Mouse (Mus musculus) c-Kit-positive CD71-positive TER-119-positive erythroid progenitor cells, embryonic 14.5 days (primary cell): Measurements from ENCODE around the gene Pglyrp1.
A peak's percentile ranks its signal among the peaks of the same experiment; 100 is the strongest.

ENCODE experiments used
- DNase-seq: peaks from one replicate; pipeline ENCODE4 v3.0.0-alpha.2; 2013; ENCODE audit warnings: low spot score

Pglyrp1 gene

GRCm38 (mm10) chr7:18886963-18887362 lies 15.8 kb downstream of the Pglyrp1 start:
- no peak for DNase-seq

DNA sequence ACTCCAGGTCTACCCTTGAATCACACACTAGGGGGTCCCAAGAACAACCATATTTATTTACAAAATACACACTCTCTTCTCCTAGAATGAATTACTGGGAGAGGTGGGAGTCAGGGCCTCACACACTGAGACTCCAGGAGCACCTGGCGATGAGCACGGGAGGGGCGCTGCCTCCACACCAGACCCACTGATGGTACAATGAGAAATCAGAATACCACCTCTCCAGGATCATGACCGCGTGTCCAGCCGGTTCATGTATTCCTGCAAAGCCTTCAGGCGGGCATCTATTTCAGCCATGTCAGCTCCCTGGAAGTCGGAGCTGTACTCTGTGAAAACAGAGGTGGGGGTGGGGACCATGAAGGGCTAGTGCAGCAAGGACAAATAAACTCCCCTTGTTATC lies 19.7 kb downstream of the Pglyrp1 start:
- no peak for DNase-seq

DNA sequence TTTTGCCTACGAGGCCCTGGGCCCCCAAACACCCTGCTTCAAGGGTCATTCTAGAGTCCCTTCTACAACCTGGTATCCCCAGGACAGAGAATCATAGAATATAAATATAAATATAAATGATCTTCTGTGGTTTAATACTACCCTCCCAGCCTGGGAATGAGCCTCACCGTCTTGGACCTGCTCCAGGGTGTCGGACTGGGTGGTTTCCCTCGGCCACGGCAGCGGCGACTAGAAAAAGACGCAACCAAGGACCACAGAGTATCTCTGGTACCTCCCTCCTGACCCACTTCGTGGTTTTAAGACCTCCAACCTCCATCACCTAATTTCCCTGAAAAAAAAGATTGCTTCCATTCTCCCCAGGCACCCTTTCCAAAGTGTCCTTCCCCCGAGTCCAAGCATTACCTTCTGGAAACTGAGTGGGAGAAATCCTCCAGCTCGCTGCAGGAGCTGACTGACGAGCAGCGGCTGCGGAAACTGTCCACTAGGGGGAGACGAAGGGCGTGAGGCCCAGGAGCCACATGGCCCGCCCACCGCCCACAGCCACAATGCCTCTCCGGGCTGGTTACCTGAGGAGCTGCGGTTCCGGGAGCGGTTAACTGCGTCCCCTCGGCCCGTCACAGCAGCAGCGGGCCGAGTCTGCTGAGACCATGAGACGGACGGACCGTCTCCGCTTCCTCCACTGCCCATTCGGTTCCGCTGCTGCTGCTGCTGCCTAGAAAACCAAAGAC lies 20.9 kb downstream of the Pglyrp1 start:
- peak; percentile 75 for DNase-seq

GRCm38 (mm10) chr7:18893009-18893408 lies 21.9 kb downstream of the Pglyrp1 start:
- DNase-seq, result no peak

DNA sequence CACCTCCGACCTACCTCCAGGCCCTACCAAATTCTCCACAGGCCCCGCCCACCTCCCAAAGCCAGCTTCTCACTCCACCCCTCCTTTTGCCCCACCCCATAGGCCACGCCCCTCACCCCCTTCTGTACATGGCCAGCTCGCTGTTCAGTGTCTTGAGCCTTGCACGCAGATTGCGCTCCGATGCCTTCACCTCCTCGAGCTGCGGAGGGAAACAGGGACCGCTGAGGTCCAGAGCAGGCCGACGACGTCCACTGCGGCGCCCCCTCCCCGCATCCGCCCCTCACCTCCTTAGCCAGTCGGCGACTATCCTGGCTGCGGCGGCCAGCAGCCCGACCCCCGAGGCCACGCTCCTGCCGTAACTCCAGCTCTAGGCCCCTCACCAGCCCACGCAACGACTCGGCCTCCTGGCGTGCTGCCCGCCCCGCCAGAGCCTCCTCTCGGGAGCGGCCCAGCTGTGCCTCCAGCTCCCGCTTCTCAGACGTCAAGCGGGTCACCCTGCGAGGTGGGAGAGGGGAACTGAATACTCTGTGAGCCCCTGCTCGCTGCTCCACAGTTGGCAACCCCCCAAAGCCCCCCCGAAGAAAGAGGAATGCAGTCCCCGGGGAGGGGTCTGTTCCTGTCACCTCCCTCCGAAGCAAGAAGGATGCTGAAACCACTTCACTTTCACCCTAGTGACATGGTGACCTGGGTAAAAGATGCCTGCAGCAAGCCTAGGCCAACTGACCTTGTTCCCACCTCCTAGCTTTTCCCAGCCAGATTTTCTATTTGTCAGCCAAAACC lies 22.7 kb downstream of the Pglyrp1 start:
- peak; percentile 64 for DNase-seq

DNA sequence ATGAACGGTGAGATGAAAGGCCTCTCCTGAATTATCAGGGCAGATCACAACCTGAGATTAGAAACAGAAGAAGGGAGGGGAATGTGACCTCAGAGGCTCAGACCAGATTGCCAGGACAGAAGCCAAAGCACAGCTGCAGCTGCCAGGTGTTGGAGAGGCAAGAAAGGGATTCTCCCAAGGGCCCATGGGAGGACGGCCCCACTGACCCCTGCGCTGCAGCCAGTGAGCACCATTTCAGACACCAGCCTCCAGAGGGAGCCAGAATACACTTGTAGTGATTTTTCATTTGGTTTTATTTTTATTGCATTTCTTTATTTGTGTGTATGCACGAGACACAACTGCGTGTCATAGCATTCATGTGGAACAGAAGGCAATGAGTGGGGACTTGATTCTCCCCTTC lies 25.4 kb downstream of the Pglyrp1 start:
- DNase-seq, result no peak

- DNase-seq, result no peak
These were observed 29.4 kb downstream of the Pglyrp1 start for GRCm38 (mm10) chr7:18900513-18900912.

- no peak for DNase-seq
These were observed 31.4 kb downstream of the Pglyrp1 start for GRCm38 (mm10) chr7:18902486-18902885.

GRCm38 (mm10) chr7:18904971-18905370 lies 33.8 kb downstream of the Pglyrp1 start:
- DNase-seq, result no peak

GRCm38 (mm10) chr7:18909797-18910196 lies 38.7 kb downstream of the Pglyrp1 start:
- DNase-seq, result no peak

DNA sequence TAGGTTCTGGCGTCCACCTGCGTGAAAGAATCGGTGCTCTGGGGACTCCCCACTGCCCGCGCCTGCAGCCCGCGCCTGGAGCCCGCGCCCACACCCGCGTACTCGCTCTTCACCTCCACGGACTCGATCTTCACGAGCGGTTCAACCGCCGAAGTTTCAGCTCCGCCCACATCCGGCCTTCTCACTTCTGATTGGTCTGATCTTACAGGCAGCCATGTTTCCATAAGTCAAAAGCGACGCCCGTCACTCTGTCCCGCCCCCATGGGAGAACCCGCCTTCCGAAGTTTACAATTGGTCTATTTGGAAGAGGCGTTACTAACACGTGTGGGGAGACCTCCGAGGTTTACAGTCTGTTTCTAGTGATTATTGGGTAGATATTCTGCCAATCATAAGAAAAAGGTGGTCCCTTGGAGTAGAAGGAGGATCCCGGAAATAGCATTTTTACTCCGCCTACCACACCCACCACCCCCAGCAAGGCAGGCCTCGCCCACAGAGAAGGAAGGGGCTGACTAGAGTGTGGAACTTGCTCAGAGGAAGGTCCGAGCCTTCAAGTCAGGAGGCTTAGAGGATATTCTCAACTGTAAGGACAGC lies 39.2 kb downstream of the Pglyrp1 start, which contains the start of gene Ccdc61:
TSS of gene Ccdc61 (minus strand) at position 175 of the 591 bp plus-strand sequence.
- peak; percentile 98 for DNase-seq

GRCm38 (mm10) chr7:18916254-18916653 lies 45.1 kb downstream of the Pglyrp1 start:
- no peak for DNase-seq

DNA sequence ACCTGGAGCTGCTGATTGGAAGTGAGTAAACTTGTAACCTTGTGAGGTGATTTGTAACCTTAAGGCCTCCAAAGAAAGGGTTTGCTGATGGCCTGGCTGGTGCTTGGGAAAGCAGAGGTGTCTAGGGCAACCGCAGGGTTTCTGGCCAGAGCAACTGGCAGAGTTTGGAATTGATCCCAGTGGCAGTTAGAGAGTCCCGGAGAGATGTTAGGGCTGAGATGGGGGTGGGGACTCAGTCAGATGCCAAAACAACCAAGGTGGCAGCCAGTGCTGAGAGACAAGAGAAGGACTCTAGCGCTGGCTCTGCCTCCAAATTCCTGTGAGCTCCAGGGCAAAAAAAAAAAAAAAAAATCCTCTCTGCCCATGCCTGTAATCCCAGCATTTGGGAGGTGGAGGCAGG lies 46.8 kb downstream of the Pglyrp1 start:
- no peak for DNase-seq

GRCm38 (mm10) chr7:18921069-18921468 lies 49.9 kb downstream of the Pglyrp1 start:
- DNase-seq, result no peak

- DNase-seq, result no peak
These were observed 51.7 kb downstream of the Pglyrp1 start for GRCm38 (mm10) chr7:18922807-18923206.

DNA sequence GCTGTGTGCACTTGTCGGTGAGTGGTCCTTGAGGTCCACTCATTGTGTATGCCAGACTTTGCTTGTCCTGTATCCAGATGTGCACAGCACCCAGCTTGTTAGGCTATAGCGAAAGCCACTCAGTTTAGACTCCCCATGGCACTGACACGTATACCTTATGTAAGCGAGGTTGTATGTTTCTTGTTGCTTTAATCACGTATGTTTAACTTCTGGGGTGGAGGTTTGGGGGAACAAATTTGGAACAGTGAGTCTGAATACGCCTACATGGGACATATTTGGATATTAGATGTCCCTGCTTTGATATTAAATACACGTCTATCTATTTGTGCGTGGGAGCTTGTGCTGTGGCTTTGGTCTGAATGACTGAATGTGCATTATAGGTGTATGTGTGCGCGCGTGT lies 52.1 kb downstream of the Pglyrp1 start:
- DNase-seq, result no peak

GRCm38 (mm10) chr7:18923711-18924191 lies 52.6 kb downstream of the Pglyrp1 start:
- no peak for DNase-seq

DNA sequence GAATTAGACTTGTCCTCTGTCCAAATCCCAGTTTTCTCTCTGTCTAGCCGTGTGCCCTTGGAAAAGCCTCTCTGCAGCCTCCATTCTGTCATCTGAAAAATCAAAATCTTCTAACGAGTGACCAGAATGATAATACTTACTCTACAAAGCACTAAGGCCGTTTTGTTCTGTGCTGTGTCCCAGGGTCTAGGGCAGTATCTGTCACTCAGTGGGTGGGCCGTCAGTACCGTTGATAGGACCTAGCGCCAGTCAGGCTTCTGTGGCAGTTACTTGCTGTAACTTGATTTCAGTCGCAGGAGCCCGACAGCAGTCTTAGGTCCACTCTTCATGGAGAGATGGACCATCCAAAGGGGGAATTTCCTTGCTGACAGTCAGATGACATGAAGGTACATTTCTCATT lies 53.2 kb downstream of the Pglyrp1 start:
- DNase-seq, result no peak

- DNase-seq, result peak; percentile 66
These were observed 54.2 kb downstream of the Pglyrp1 start, which contains the start of gene Nova2 for GRCm38 (mm10) chr7:18925162-18925938. Gene Nova2, plus strand, starts transcription at chr7:18925888.

DNA sequence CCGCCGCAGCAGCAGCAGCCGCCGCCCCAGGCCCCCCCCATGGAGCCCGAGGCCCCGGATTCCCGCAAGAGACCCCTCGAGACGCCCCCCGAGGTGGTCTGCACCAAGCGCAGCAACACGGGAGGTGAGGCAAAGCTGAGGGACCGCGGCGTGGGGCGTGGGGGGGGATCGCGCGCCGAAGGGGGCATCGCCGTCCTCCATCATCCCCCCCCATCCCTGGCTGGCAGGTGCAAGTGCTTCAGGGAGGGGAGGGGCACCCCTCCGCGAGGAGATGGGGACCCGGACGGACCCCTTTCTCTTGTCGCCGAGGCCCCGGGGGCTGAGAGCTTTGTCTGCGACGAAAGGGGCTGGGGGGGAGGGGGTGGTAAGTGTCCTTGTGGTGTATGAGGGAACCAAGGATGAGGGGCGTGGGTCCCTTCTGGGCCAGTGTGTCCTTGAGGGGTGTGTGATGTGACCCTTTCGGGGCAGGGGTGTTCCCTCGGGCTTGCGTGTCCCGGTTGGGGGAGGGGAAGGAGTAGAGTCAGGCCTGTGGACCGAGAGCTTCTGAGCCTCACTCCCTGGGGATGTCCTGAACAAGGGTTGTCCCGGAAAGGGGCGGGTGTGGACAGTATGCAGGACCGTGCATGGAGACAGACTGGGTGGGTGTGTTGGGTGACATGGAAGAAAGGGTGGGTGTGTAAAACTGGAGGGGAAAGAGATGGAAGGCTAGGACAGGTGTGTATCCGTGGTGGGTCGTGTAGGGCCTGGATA lies 55.1 kb downstream of the Pglyrp1 start:
- DNase-seq, result no peak

- DNase-seq, result no peak
These were observed 55.8 kb downstream of the Pglyrp1 start for GRCm38 (mm10) chr7:18926911-18927310.
